In the genomic region with DNA sequence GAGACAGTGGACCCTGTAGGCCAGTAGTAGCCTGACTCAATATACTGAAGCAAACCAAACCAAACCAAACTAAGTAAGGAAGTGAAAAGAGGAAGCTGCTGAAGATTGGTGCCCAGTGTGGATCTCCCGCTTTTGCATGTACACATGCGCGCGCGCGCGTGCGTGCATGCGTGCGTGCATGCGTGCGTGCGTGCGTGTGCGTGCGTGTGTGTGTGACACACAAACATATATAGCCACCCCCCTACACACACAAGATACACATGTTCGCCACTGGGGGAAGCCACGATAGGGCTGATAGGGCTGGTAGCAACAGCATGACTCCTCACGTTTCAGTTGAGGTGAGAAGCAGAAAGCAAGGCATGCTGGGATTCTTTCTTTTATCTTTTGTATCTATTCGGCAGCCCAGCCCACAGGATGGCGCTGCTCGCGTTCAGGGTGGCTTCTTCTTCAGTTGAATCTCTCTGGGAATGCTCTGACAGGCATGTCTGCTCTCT, we compare ENCODE assay signal across 8 mouse cellular contexts. TPM values are rescaled to one million over a fixed set of nuclear protein-coding genes. Genes with fewer than 3 reads are reported as not detected.
DNase-seq lines count a peak whose midpoint lies in the region; ATAC-seq lines count a peak whose summit lies in the region.

No protein-coding gene starts in this region.

- H3K9ac ChIP-seq in hindbrain, embryonic 11.5 days (ENCODE audit: low read depth, low read length), result no peak overlapping the region
- H3K9ac ChIP-seq in liver, embryonic 15.5 days, result no peak overlapping the region

- no peak overlapping the region for H3K27ac ChIP-seq in hindbrain, embryonic 11.5 days (ENCODE audit: low read depth, low read length)
- H3K27ac ChIP-seq in liver, embryonic 15.5 days (replicated peaks), result no peak overlapping the region

- no peaks in the 10 kb centered on the region; the same call in 1 of the 2 replicates for H3K4me1 ChIP-seq in hindbrain, embryonic 11.5 days (replicated peaks; ENCODE audit: control insufficient read depth, insufficient read depth, low read length)
- peaks cover 7% of the 10 kb centered on the region; the same call in 1 of the 2 replicates for H3K4me1 ChIP-seq in liver, embryonic 15.5 days (replicated peaks)

- WGBS in hindbrain, embryonic 11.5 days, result 40% methylated on average over 23 of the region's 23 CpGs
- WGBS in liver, embryonic 15.5 days (ENCODE audit: insufficient replicate concordance), result 25% methylated on average over 23 of the region's 23 CpGs

- H3K4me3 ChIP-seq in hindbrain, embryonic 11.5 days (ENCODE audit: low read depth, low read length), result peak overlapping the region; percentile 16
- H3K4me3 ChIP-seq in liver, embryonic 15.5 days (replicated peaks), result peak overlapping the region; percentile 37

- H3K4me2 ChIP-seq in hindbrain, embryonic 11.5 days (replicated peaks; ENCODE audit: low read depth, low read length), result peak overlapping the region; percentile 18
- H3K4me2 ChIP-seq in liver, embryonic 15.5 days, result peak overlapping the region; percentile 60

- no peaks in the 10 kb centered on the region for H3K36me3 ChIP-seq in hindbrain, embryonic 11.5 days (ENCODE audit: control insufficient read depth, insufficient read depth, low read length)
- no peaks in the 10 kb centered on the region for H3K36me3 ChIP-seq in liver, embryonic 15.5 days (replicated peaks)

- ATAC-seq in hindbrain, embryonic 11.5 days (ENCODE audit: low FRiP score), result no peak
- peak; percentile 52; the same call in 1 of the 2 replicates for ATAC-seq in liver, embryonic 15.5 days (ENCODE audit: insufficient read depth)
- ATAC-seq in neutrophil, adult 5-6 weeks (ENCODE audit: extremely low read depth, insufficient number of reproducible peaks, low FRiP score, poor library complexity, severe bottlenecking), result peak; percentile 78

- peak; percentile 46 to 72 for DNase-seq in adrenal gland, adult (ENCODE audit: inconsistent age in 2 of 2, low spot score in 1 of 2)
- no peak for DNase-seq in adrenal gland, adult 8-10 months
- DNase-seq in B cell, adult 2 months, result peak; percentile 83 to 85
- DNase-seq in cerebellum, adult 9-10 months, result peak; percentile 73
- DNase-seq in hindbrain, embryonic 11.5 days (ENCODE audit: low spot score), result peak; percentile 70
- no peak for DNase-seq in right cerebral cortex, adult 2 months (ENCODE audit: low spot score in 2 of 2)

- no peaks in the 10 kb centered on the region for H3K9me3 ChIP-seq in hindbrain, embryonic 11.5 days (ENCODE audit: control insufficient read depth, low read length)
- H3K9me3 ChIP-seq in liver, embryonic 15.5 days (replicated peaks), result no peaks in the 10 kb centered on the region

- no peaks in the 10 kb centered on the region; the same call in 1 of the 2 replicates for H3K27me3 ChIP-seq in hindbrain, embryonic 11.5 days (ENCODE audit: control insufficient read depth, insufficient read depth, low read length)
- peaks cover 30% of the 10 kb centered on the region for H3K27me3 ChIP-seq in liver, embryonic 15.5 days

RNA-seq across cellular contexts. Expression of gene Ncs1, which starts 6.4 kb away (rescaled TPM):
- total RNA-seq in adrenal gland, adult 8-10 months (2022), result 10 to 100 TPM in 2 of 4 experiments, 1 to 10 TPM in 2; 4.4 to 11.0 (median 7.7) TPM
- polyA plus RNA-seq in hindbrain, embryonic 11.5 days (2014; fragmentation: Nextera tagmentation; extraction: Ambion mirVana), result 70.5 and 76.5 TPM in 2 replicates
- polyA plus RNA-seq in liver, embryonic 15.5 days (2015; fragmentation: Nextera tagmentation; extraction: Ambion mirVana), result 1.2 and 1.3 TPM in 2 replicates
- total RNA-seq in neutrophil, adult 5-6 weeks (2017), result not detected in 2 replicates

Comparison
In these comparisons a context has a peak if more than half of its experiments do, and no peak if none do; other contexts are left out.
1. DNase-seq: peak in adrenal gland, adult (2 of 2), B cell, adult 2 months (2 of 2), cerebellum, adult 9-10 months (single experiment) and hindbrain, embryonic 11.5 days (single experiment); none in adrenal gland, adult 8-10 months (single experiment) and right cerebral cortex, adult 2 months (0 of 2).